ENCODE assay signal across 20 mouse cellular contexts in genomic region chr1:51065652-51066051, GRCm38 (mm10).
"Had no signal": no experiment of that assay in that cellular context is flagged by ENCODE, and none has a peak within 500 bp of the region (broad histone marks: within the 10 kb centered on the region; RNA-seq: fewer than 3 reads in every experiment).

No protein-coding gene starts in this region.

- H3K27ac ChIP-seq: liver, embryonic 15.5 days; lung, embryonic 15.5 days; macrophage; midbrain, embryonic 13.5 days; midbrain, embryonic 15.5 days; neural tube, embryonic 13.5 days; neural tube, embryonic 15.5 days had no signal

- DNase-seq: liver, postnatal 0 days; lung, adult 2 months; lung, postnatal 14 days; lung, postnatal 36 days; retina, postnatal 1 day; right cerebral cortex, adult 18-20 months; right cerebral cortex, postnatal 25 days; right cerebral cortex, postnatal 4 days; spleen, adult 18-20 months; thymus, adult 2 months; thymus, postnatal 36 days had no signal

- H3K4me1 ChIP-seq: liver, embryonic 15.5 days; megakaryocyte, embryonic 14.5 days; midbrain, embryonic 13.5 days; midbrain, embryonic 15.5 days; neural tube, embryonic 13.5 days; neural tube, embryonic 15.5 days had no signal

- H3K27me3 ChIP-seq: liver, embryonic 15.5 days; lung, embryonic 15.5 days; megakaryocyte, embryonic 14.5 days; midbrain, embryonic 13.5 days; midbrain, embryonic 15.5 days; neural tube, embryonic 13.5 days; neural tube, embryonic 15.5 days had no signal

- H3K4me3 ChIP-seq: liver, embryonic 15.5 days; lung, embryonic 15.5 days; megakaryocyte, embryonic 14.5 days; midbrain, embryonic 13.5 days; midbrain, embryonic 15.5 days; myocyte; neural tube, embryonic 13.5 days; neural tube, embryonic 15.5 days had no signal
